Mouse (Mus musculus): ENCODE measurements around the gene Tefm.
"Not testable (repeated sequence)": the region's sequence is repeated elsewhere in the genome, so short reads cannot be mapped to it uniquely, and the experiment has no call there.

The Tefm gene

DNA sequence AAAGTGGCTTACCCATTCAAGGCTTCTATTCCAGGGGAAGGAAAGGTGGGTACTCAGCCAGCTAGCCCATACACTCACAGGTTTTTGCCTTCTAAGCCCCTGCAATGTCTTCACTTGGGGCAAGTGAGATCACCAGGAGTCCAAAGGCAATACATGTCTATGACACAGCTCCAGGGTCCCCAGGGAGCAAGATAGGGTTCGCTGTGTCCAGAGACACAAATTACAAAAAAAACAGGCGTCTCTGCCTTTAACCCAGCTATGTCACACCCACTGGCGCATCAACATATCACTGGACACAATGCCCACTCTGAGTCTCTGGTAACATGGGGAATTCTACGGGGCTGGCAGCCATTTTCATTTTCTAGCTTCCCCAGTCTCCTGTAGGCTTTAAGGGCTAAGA, 14.0 kb upstream of the Tefm start:
- no peak for DNase-seq

DNA sequence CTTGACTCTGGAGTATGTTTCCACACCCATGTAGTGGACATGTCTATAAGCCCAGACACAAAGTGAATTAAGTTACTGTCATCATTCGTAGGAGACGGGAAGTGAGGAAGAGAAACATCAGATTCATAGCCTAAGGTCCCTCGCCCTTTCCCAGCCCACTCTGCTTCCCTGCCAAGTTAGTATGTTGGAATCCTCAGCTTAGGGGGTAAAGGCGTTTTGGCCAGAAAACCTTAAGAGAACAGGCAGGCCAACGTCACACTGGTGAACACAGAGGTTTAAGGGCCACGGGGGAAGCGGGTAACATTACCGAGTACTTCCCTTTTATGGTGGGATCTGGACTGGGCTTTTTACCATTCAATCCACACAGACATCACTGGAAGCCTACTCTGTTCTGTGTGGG, 13.6 kb upstream of the Tefm start:
- DNase-seq: no peak

DNA sequence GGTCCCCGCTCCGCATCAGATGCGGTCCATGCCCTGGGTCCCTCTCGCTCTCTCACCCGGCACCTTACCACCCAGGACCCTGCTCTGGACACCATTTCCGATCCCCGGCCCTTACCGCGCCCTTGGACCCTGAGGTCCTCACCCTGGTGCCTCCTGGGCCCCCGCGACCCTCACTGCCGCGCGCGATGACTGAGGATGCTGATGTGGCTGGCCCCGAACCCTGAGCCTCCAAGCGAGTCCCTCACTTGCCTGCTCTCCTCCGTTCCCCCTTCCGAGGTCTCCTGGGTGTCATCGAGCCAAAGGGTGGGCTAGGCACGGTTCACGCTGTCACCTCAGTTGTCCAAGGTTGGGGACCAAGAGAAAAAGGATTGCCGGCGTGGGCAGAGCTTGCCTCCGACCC, 12.5 kb upstream of the Tefm start:
- no peak for DNase-seq

DNA sequence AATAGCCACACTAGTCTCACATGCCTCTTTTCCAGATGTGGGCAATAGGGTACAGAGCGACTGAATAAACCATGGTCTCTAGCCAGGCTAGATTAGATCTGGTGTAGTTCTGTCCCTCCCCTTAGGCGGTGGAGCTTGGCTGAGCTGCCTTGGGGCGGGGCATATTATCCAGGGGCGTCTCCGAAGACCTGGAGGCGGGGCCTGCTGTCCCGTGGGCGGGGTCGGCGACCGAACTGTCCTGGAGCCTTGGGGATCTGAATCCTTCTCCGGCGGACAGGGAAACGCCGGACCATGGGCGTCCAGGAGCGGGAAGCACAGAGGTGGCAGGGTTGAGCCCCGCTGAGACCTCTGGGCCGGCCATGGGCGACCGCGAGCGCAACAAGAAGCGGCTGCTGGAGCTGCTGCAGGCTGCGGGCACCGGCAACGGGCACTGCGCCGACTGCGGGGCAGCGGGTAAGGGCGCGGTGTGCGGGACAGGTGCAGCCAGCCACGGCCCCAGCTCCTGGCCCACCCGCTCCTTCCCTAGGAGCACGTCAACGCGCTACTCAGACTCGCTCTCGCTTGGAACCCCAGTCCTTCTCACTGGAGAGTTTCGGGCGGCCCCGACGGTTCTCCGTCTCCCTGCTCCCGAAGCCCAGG, 12.0 kb upstream of the Tefm start, which contains the start of gene Adap2:
TSS of gene Adap2 (plus strand) at position 249 of the 639 bp plus-strand sequence.
- peak; percentile 35 to 62 for DNase-seq

DNA sequence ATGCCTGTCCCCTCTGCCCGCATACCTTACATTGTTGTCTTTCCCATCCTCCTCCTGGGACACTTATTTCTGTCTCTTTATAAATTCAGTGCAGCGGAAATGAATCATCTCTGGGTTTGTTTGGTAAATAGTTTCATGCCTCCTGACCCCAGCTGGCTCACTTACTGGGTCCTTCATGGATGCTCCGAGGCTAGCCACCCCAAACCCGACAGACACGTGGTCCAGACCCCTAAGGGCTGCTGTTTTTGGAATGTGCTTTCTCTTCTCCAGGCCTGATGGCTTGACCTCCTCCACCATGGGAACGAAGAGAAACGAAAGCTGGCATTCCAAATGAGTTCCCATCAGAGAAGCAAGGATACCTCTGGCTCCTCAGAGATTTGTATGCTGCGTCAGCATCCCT, 10.4 kb upstream of the Tefm start:
- no peak for DNase-seq

DNA sequence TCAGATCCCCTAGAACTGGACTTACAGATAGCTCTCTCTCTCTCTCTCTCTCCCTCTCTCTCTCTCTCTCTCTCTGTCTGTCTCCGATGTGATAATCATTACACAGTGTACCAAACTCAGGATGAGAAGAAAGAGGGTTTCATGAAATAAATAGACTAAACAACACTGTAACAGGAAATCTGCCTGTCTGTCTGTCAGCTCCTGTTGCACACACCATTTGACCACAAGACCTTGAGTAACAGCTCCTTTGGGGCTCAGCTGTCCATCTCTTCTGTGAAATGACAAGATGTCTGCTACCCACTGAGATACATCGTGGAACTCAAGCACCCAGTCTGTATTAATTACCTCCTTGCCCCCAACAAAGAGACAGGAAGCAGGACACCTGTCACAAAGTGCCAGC, 9.6 kb upstream of the Tefm start:
- no peak for DNase-seq

DNA sequence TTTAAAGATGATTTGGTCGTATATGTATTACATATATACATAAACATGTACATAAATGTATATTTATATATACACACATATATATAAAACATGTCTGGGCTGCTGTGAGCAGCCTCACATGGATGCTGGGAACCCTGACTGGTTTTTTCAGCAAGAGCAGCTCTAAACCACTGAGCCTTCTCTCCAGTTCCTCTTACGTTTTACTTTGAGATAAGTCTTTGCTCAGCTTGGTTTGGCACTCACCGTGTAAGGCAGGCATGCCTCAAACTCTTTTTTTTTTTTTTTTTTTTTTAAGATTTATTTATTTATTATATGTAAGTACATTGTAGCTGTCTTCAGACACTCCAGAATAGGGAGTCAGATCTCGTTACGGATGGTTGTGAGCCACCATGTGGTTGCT, 8.6 kb upstream of the Tefm start:
- no peak for DNase-seq

DNA sequence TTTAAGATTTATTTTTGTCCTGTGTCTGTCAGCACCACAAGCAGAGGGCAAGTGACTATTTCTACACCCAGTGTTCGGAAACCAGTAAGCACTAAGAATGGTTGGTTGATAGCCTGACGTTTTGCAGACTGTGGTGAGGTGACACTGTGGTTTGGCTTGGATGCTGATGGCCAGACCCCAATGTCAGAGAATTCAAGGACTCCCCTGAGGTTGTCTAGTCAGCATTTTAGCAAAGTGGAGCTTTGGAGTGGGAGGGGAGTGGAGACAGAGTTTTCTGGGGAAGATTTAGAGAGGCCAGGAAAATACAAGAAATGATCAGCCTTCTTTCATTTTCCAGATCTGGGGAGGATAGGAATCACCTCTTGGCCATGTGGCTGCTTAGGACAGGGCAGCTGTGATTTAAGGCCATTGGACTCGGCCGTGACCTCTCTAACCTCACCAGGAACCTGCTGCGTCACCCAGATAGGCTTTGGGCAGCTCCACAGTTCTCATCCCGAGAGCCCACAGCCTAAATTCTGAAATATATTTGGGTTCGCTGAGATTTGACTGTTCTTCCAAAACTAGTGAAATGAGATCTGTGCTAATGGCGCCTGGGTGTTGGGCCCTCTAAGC, 7.5 kb upstream of the Tefm start:
- DNase-seq: no peak

DNA sequence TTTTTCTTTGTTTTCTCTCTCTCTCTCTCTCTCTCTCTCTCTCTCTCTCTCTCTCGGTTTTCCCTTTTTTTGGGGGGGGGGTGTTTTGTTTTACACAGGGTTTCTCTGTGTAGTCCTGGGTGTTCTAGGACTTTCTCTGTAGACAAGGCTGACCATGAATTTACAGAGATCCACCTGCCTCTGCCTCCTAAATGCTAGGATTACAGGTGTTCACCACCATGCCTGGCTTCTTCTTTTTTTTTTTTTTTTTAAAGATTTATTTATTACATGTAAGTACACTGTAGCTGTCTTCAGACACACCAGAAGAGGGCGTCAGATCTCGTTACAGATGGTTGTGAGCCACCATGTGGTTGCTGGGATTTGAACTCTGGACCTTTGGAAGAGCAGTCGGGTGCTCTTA, 7.0 kb upstream of the Tefm start:
- DNase-seq: not testable (repeated sequence)

DNA sequence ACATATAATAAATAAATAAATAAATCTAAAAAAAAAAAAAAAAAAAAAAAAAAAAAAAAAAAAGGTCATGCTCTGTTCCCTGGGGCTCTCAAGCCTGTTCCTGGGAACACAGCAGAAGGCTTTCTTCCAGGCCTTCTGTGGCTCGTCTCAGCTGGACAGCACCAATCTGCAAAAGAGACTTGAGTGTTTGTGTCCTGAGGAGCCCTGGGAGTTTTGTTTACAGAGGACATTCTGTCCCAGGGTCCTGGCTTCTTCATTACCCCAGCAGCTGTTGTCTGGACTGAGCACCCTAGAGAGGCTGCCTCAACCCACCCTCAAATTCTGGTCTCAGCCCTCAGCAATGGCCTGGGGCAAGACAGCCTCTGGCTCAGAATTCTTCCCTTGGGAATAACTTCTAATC, 6.3 kb upstream of the Tefm start:
- no peak for DNase-seq

DNA sequence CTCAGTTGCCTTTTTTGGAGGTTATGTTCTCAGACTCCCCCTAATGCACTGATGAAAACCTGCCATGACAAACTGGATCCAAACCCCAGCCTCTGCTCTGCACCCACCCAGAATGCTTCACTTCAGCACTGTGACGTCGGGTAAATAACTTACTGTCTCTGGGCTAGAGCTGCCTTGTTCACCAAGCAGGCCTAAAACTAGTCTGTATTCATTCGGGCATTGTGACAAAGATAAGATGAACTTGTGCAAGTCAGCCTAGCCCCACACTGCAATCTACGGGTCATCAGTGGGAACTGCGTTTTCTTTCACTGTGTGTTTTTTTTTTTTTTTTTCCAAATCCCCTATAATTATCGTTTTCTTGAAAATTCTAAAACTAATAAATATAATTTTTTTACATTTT, 5.8 kb upstream of the Tefm start:
- no peak for DNase-seq

DNA sequence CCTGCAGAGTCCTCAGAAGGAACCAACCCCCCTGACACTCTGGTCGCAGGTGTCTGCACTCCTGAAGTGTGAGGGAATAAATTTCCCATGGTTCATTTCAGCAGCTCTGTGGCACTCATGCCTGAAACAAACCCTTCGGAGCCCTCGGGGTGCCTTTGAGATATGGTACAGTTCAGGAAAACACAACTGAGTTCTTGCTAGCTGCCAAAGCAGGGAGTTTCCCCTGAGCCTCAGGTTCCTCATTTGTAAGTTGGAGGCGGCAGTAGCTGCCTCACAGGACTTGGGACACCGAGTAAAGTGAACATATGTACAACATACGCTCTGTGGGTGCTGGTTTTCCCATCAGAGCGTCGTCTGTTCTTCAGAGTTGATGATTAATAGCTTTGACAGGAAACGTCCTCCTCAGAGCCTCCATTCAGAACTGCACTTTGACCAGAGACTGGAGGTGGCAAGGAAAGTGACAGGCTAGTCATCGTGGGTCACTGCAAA, 3.9 kb upstream of the Tefm start:
- no peak for DNase-seq

DNA sequence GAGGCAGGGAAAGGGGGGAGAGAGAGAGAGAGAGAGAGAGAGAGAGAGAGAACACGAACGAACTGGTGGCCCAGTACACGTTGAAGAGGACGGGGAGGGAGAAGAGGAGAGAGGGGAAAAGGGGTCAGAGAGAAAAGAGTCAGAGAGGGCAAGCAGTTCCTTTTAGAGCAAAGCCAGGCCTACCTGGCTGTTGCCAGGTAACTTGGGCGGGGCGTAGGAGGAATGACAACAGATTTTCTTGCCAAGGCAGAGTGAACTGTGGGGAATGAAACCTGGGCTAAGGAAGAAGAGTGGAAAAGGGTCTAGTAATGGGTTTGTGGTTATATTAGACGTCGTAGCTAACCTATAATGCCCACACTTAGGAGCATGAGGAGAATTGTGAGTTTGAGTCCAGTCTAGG, 897 bp upstream of the Tefm start:
- no peak for DNase-seq

DNA sequence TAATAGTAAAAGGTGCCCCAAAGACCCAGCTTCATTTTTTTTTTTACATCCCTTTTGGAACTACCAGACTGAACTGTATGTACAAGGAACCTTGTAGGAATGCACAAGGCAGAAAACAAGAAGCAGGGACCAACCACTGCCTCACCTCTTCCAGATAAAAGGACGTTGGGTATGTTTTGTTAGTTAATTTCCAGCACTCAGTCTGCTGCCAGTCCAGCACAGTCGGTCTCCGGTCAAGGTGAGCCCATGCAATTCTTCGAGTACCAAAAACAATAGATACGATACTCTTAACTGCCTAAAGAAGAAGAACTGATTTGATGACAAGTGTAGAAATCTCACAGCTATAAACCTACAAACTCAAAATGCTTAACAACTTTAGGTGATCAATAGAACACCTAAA, 4.2 kb downstream of the Tefm start:
- DNase-seq: no peak

DNA sequence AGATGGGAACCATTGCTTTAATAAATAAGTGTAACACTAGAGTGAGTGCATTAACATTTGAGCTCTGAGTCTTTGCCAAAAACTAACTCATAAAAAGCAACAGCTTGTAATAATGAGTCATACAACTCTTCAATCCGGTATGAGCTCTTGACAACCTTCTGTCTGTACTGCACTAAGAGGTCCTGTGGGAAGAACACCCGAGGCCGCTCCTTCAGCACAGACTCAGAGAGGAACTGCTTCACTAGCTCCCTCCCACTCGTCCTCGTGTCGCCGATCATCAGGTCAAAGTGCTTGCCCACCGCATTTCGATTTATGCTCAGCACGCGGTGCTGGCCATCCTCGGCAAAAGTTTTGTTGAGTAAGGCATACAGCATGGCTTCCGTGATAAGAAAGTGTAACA, 5.2 kb downstream of the Tefm start:
- no peak for DNase-seq

DNA sequence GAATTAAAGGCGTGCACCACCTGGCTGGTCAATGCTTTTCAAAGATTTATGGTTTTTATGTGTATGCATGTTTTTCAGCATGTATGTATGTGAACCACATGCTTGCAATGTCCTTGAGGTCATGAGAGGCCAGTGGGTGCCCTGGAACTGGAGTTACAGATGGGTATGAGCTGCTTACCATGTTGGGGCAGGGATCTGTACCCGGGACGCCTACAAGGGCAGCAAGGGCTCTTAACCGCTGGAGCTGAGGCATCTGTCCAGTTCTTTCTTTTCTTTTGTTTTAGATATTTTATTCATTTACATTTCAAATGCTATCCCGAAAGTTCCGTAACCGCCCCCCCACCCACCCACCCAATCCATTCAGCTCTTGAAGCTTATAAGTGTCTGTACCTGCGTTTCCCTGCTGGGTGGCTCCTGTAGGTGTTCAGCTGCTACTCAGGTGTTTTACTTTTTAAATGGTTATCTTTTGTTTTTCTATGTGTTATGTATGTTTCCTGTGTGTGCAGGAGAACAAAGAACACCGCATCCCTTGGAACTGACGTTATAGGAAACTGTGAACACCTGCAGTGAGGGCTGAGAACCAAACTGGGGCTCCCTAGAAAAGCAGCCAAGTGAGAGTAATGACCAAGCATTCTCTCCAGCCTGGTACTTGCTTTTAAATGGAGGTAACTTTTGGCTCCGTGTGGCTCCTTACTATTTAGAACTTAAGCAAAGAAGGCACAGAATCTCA, 5.9 kb downstream of the Tefm start:
- DNase-seq: no peak

DNA sequence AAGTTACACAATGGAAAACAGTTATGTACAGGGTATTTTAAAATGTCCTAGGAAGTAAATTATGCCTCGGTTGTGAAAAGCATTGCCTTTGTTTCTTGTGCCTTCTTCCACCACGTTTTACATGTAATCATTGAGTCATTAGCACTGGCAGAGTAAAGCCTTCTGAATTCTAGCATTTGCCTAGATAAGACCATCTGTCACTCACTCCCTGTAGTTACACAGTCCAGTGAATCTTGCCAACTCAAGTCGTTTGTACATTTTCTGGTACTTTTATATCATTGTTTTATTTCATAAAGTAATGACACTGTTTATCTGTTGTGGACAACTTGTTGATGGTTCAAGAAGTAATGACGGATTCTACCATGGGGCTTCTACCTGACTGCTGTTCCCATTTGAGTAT, 7.2 kb downstream of the Tefm start:
- DNase-seq: no peak

DNA sequence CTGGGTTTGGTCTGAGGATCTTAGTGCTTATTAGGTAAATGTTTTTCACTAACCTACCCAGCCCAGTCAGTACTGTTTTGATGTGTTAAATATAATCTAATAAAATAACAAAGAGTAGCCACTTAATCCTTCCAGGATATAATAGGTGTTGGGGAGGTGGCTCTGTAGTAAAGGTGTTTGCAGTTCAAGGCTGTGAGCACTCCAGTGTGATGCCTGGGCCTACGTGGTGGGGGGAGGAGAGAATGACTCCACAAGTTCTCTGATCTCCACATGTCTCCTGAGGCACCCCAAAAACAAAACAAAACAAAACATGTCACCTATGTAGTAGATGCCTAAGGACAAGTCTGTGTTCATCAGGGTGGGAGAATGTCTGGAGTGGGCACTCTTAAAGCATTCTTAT, 9.9 kb downstream of the Tefm start:
- DNase-seq: no peak

DNA sequence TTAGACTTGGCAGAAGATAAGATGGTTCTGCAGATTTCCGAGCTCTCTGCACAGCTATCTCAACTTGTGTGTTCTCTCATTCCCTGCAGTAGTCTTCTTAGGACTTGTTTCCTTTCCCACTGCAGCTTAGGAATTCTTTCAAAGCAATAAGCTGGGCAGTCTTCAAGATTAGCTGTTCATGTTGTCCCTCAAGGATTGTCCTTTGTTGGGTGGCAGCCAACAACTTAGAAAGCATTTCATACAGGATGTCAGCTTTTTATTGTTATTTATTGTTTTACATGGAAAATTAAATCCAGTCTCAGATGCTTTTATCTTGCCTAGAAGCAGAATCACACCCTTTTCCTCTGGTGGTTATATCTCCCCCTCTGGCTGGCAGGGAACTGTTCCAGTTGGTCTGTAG, 25.6 kb downstream of the Tefm start:
- DNase-seq: no peak

DNA sequence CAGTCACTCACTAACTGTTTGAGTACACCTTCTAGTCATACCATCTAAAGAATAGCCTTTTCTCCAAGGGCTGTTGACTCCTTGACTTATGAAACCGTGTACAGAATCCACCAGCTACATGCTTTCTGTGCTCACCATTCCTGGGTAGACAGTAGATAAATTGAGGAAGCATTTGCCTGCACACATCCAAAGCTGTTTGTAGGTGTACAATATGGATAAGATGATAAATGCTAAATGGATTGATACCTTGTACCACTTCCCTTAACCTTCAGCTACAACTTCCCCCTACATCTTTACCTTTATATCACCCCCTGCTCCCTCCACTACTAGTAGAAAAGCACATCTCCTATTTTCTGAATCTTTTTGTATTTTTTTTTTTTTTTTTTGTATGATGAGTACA, 37.6 kb downstream of the Tefm start:
- DNase-seq: no peak

DNA sequence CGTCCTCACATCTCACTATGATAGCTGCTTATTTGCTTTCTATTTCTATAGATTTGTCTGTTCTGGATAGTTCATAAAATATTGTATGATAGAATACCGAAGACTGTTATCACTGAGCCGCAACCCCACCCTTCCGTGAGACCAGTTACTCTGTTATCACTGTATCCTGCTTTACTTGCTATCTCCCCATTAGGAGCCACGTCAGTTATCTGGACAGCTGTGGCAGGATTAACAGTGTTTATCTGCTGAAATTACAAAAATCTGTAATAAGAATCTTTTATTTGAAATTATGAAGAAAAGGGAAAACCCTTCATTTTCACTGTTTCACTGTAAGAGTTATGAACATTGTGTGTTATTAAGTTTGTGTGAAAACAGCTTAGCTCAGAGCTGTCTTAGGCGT, 40.7 kb downstream of the Tefm start:
- no peak for DNase-seq

DNA sequence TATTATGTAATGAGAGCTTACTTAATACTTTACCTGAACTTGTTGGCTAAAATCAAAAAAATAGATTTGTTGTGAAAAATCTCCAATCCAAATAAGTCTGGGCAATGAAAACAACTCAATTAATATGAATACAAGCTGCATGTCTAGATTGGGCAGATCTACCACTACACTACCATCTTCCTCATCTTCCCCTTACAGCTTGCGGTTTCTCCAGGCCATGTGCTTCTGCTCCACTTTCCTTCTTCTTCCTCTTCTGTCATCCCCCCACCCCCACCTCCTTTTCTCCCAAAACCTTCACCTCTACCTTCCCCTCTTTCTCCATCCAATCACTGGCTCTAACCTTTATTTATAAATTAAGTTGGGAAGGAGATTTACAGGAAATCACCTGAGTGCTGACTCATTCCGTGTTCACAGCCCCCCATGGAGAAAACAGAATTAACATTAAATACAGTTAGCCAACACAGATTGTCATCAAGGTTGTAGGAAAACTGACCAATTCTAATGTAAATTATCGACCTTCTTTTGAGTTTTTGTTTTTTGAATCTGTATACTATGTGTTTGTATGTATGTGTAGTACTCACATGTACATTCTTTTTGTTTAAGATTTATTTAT, 43.4 kb downstream of the Tefm start:
- no peak for DNase-seq

DNA sequence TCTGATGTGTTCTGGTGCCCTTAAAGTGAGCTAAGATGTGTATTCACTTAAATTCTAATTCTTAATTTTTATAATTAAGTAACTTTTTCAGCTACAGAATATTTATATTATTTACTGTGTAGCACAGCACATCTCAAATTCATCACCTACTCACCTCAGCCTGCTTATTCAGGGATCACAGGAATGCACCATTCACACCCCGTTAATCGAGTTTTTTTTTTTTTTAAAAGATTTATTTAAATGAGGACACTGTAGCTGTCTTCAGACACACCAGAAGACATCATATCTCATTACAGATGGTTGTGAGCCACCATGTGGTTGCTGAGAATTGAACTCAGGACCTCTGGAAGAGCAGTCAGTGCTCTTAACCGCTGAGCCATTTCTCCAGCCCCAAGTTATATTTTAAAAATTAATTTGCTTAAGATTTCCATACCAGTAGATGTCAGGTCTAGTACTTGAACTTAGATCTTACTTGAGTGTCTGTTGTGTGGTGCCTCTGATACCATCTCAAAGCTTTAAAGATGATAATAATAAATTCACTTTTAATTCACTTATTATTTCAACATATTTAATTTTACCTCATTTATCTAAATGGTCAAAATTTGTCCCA, 51.3 kb downstream of the Tefm start:
- DNase-seq: no peak

Data from cerebellum, postnatal 25 days (tissue).